Mouse (Mus musculus): ENCODE measurements around the gene Col15a1. TPM values are rescaled to one million over a fixed set of nuclear protein-coding genes. Genes with fewer than 3 reads are reported as not detected.

Gene Col15a1
- polyA plus RNA-seq, 1 experiment from 2014 or later = 0.14 TPM

DNA sequence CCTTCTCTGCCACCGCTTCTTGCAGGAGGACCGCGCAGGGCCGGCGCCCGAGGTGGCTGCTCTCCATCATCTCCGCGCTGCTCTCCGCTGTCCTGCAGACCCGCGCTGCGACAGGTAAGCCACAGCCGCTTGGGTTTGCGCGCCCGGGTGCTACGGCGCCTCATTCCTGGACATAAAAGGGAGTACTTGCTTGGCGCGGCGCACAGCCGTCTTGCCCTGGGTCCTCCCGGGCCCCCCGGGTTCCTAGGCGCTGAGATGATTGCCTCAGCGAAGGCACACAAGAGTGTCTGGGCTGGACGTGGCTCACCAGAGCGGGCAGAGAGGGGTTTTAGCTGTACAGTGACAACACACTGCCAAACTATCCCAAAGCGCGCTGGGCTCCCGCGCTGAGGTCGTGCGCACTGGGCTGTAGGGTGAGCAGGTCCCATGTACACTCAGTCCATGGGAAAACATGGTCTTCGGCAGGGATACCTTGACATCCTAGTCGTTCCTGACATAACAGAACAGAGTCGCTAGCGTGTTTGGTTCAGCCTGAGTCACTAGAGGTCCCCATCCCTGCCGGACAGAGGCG, 545 bp downstream of the Col15a1 start:
- Histone ChIP-seq H3K27ac (no peak overlapping the region), H3K36me3 (no peaks in the 10 kb centered on the region), H3K27me3 (replicated peaks) (peaks cover 62% of the 10 kb centered on the region), H3K4me3 (peak overlapping the region; percentile 33), H3K9ac (no peak overlapping the region), H3K4me1 (no peaks in the 10 kb centered on the region), H3K9me3 (replicated peaks) (no peaks in the 10 kb centered on the region), H3K4me2 (peak overlapping the region; percentile 45)
- ATAC-seq = no peak
- 6% methylated on average over 40 of the region's 40 CpGs for WGBS (ENCODE audit: insufficient replicate concordance)

DNA sequence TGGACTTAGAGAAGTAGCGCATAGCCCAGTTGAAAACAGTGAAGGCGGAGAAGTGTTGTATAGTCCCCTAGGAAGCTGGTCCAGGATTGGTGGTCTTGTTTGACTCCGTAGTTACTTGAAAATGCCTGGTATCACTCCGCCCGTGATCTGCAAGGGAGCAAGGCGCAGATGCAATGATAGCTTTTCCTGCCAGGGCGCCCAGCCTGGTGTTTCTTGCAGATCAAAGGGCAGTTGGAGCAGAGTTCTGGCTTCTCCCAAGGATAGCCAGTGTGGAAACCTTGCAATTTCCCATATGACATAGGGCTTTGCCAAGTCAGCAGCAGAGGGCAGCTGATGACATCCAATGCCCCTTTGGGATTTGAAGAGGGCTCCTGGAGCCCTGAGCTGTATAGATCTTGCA, 1.5 kb downstream of the Col15a1 start:
- Histone ChIP-seq H3K4me2 (no peak overlapping the region), H3K4me3 (no peak overlapping the region), H3K9me3 (replicated peaks) (no peaks in the 10 kb centered on the region), H3K27ac (no peak overlapping the region), H3K4me1 (no peaks in the 10 kb centered on the region), H3K27me3 (replicated peaks) (peaks cover 62% of the 10 kb centered on the region), H3K36me3 (no peaks in the 10 kb centered on the region), H3K9ac (no peak overlapping the region)
- ATAC-seq = no peak
- 69% methylated on average over 7 of the region's 7 CpGs for WGBS (ENCODE audit: insufficient replicate concordance)

DNA sequence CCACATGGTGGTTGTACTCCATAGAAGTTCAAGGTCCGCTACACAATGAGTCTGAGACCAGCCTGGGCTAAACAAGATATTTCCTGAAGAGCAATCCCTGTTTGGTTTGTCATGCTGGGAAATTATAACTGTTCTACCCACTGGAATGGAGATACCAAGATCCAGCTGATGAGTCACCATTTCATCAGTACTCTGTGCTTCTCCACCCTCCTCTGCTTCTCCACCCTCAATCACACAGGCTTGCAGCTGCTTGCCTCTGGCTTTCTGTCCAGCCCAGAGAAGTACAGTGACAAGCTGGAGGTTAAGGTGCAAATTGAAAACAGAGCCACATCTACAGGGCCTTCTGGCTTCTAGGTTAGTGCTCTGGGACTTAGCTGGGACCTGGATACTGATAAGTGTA, 10.9 kb downstream of the Col15a1 start:
- Histone ChIP-seq H3K4me1 (no peaks in the 10 kb centered on the region), H3K27ac (no peak overlapping the region), H3K9me3 (replicated peaks) (no peaks in the 10 kb centered on the region), H3K4me2 (no peak overlapping the region), H3K9ac (no peak overlapping the region), H3K27me3 (replicated peaks) (no peaks in the 10 kb centered on the region), H3K4me3 (no peak overlapping the region), H3K36me3 (no peaks in the 10 kb centered on the region)
- 87% methylated on average over 1 of the region's 1 CpGs for WGBS (ENCODE audit: insufficient replicate concordance)
- no peak for ATAC-seq

DNA sequence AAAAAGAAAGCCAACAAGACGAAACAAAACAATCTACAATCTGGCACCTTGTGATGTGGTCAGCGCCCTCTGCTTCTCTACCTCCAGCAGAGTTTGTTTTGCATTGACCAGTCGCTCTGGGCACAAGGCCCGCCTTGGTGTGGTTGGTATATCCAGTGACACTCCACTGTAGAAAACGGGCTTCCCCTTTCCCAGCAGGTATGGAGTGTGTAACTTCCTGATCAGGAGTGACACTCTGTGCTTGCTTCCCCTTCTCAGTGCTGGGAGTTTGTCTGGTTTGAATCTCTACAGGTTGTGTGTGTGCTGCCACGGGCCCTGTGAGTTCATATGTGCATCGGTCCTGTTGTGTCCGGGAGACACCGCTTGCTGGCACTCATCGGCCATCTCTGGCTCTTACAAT, 11.4 kb downstream of the Col15a1 start:
- no peak for ATAC-seq
- Histone ChIP-seq H3K9me3 (replicated peaks) (no peaks in the 10 kb centered on the region), H3K4me3 (no peak overlapping the region), H3K4me1 (no peaks in the 10 kb centered on the region), H3K4me2 (no peak overlapping the region), H3K27me3 (replicated peaks) (no peaks in the 10 kb centered on the region), H3K36me3 (no peaks in the 10 kb centered on the region), H3K27ac (no peak overlapping the region), H3K9ac (no peak overlapping the region)
- 66% methylated on average over 10 of the region's 10 CpGs for WGBS (ENCODE audit: insufficient replicate concordance)

DNA sequence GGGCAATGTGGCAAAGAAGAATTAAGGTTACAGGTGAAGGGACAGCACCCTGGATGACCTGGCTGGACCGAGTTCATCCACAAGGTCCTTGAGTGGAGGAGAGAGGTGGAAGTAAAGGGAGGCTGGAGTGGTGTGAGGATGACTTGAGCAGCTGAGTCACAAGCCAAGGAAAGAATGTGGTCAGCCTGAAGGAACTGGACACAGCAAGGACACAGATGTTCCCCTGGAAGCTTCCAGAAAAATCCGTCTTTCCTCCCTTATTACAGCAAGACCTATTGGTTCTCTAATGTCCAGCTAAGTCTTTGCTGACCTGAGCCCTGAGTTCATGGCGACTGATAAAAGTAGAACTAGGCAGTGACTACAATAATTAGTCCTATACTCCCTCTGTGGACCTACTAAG, 12.6 kb downstream of the Col15a1 start:
- WGBS (ENCODE audit: insufficient replicate concordance) = 47% methylated on average over 3 of the region's 3 CpGs
- ATAC-seq = no peak
- Histone ChIP-seq H3K27ac (no peak overlapping the region), H3K27me3 (replicated peaks) (no peaks in the 10 kb centered on the region), H3K4me2 (no peak overlapping the region), H3K36me3 (no peaks in the 10 kb centered on the region), H3K9ac (no peak overlapping the region), H3K4me3 (no peak overlapping the region), H3K4me1 (no peaks in the 10 kb centered on the region), H3K9me3 (replicated peaks) (no peaks in the 10 kb centered on the region)

DNA sequence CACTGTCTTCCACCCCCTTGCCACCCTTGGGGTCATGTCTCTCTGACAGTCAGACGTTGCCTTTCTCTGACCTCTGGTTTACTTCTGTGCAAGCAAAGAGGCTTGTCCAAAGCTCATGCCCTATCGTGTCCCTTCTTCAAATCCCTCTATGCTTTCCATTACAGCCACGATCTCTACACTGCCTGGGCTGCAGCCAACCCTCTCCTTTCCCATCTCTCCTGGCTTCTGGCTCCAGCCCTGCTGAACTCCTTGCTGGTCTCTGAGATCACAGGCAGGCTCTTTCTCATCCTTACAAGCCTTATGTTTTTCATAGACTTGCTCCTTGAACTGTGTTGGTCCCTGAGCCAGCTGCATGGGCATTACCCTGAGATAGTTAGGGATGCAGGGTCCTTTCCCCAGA, 14.2 kb downstream of the Col15a1 start:
- Histone ChIP-seq H3K36me3 (no peaks in the 10 kb centered on the region), H3K27me3 (replicated peaks) (no peaks in the 10 kb centered on the region), H3K4me2 (no peak overlapping the region), H3K27ac (no peak overlapping the region), H3K9me3 (replicated peaks) (no peaks in the 10 kb centered on the region), H3K4me1 (no peaks in the 10 kb centered on the region), H3K4me3 (no peak overlapping the region), H3K9ac (no peak overlapping the region)
- ATAC-seq = no peak
- WGBS (ENCODE audit: insufficient replicate concordance) = 59% methylated on average over 3 of the region's 3 CpGs

DNA sequence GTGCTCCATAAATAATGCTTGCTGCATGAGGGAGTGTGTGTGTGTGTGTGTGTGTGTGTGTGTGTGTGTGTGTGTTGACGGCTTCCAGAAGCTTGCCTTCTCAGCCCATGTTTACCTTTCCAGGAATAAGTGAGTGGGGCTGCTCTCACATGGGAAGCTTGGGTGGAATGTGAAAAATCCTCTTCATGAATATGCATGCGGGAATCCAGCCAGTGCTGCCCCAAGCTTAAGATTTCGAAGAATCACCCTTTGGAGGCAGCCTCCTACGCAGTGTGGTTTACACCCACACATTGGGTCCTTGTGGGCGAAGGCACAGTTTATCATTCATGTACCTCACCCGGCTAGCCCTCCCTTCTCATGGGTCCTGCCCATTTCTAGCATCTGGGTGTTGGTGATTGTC, 18.0 kb downstream of the Col15a1 start:
- 58% methylated on average over 6 of the region's 6 CpGs for WGBS (ENCODE audit: insufficient replicate concordance)
- no peak overlapping the region for H3K4me2 ChIP-seq
- ATAC-seq = no peak

DNA sequence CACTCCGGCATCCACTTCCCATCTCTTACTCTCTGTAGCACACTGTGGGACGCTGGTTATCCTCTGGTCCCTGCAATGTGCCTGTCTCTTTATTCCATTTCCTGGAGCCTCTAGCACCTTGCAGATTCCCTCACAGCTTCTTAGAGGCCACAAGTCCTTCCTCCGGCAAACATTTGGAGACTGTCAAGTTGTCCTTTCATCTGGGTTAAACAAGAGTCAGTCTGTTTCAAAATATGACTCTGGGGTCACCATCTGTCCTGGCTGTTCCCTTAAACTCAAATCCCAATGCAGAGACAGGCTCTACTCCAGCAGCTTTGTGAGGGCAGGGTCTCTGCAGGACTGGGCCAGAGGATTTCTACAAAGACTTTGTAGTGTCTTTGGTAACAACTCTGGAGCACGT, 19.1 kb downstream of the Col15a1 start:
- Histone ChIP-seq H3K27me3 (replicated peaks) (no peaks in the 10 kb centered on the region), H3K4me3 (no peak overlapping the region), H3K4me2 (no peak overlapping the region), H3K4me1 (no peaks in the 10 kb centered on the region), H3K9ac (no peak overlapping the region), H3K27ac (no peak overlapping the region), H3K9me3 (replicated peaks) (no peaks in the 10 kb centered on the region), H3K36me3 (no peaks in the 10 kb centered on the region)
- 64% methylated on average over 4 of the region's 4 CpGs for WGBS (ENCODE audit: insufficient replicate concordance)
- no peak for ATAC-seq

More for the DNA sequence above, 18.0 kb downstream of the Col15a1 start:
- H3K27ac ChIP-seq = no peak overlapping the region
- no peaks in the 10 kb centered on the region for H3K4me1 ChIP-seq
- H3K9me3 ChIP-seq (replicated peaks) = no peaks in the 10 kb centered on the region
- no peaks in the 10 kb centered on the region for H3K27me3 ChIP-seq (replicated peaks)
- no peaks in the 10 kb centered on the region for H3K36me3 ChIP-seq
- no peak overlapping the region for H3K4me3 ChIP-seq
- no peak overlapping the region for H3K9ac ChIP-seq

DNA sequence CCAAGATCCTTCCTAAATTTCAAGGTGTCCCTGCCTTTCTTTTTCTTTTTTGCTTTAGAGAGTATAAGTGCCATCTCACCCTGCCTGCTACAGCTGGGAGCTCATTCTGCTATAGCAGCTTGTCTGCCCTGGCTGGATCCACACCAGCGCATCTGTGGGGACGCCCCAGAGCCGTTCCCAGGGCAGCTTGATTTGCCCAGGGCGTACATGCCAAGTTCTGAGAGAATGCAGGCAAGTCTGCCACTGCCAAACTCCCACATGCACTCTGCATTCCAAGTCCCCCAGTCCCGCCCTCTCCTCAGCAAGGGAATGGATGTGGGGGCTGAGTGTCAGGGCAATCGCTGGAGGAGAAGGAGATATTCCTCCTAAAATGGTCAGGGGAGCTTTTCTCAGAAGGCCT, 19.8 kb downstream of the Col15a1 start:
- ATAC-seq = no peak
- Histone ChIP-seq H3K4me2 (no peak overlapping the region), H3K27ac (no peak overlapping the region), H3K9ac (no peak overlapping the region), H3K4me3 (no peak overlapping the region), H3K27me3 (replicated peaks) (no peaks in the 10 kb centered on the region), H3K4me1 (no peaks in the 10 kb centered on the region), H3K9me3 (replicated peaks) (no peaks in the 10 kb centered on the region), H3K36me3 (no peaks in the 10 kb centered on the region)
- WGBS (ENCODE audit: insufficient replicate concordance) = 56% methylated on average over 6 of the region's 6 CpGs

DNA sequence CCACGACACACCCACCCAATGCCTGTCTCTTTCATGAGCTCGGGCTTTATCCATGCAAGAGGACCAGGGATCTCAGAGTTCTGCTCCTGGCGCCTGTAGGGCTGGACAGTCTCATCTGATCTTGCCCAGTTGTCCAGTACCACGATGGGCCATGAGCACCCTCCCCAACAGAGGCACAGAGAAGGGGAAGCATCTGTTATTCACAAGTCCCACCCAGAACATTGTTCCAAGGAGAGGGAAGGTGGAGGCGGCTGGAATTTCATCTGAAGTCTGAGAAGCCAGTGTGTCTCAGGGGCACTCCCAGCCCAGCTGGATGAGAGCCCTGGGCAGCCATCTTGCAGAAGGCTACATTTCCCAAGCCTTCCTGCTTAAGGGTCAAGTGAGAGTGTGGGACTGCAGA, 21.0 kb downstream of the Col15a1 start:
- no peaks in the 10 kb centered on the region; the same call in 1 of the 2 replicates for H3K27me3 ChIP-seq (replicated peaks)
- no peaks in the 10 kb centered on the region for H3K4me1 ChIP-seq
- H3K4me3 ChIP-seq = no peak overlapping the region
- no peaks in the 10 kb centered on the region for H3K9me3 ChIP-seq (replicated peaks)
- no peak overlapping the region for H3K9ac ChIP-seq
- no peak overlapping the region for H3K27ac ChIP-seq
- 56% methylated on average over 5 of the region's 5 CpGs for WGBS (ENCODE audit: insufficient replicate concordance)
- no peak overlapping the region for H3K4me2 ChIP-seq
- ATAC-seq = no peak
- no peaks in the 10 kb centered on the region for H3K36me3 ChIP-seq

DNA sequence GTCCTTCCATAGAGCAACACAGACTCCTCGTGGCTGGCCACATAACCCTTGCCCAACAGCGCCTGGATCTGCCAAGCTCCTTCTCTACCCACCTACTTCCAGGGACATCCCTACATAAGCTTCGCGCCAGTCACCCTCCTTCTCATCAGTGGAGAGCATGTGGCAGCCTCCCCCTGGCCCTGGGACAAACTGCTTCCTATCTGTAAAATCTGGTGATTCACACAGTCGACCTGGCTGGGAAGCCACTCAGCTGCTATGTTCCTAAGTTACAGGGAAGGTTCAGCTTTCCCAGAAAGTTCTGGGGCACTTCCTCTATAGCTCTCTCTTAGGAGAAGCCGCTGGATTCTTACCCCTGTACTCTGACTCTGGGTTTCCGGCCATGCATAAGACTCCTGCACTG, 22.5 kb downstream of the Col15a1 start:
- Histone ChIP-seq H3K9me3 (replicated peaks) (no peaks in the 10 kb centered on the region), H3K9ac (no peak overlapping the region), H3K4me2 (no peak overlapping the region), H3K36me3 (no peaks in the 10 kb centered on the region), H3K4me1 (no peaks in the 10 kb centered on the region), H3K27me3 (replicated peaks) (no peaks in the 10 kb centered on the region; the same call in 1 of the 2 replicates), H3K27ac (no peak overlapping the region), H3K4me3 (no peak overlapping the region)
- 62% methylated on average over 7 of the region's 7 CpGs for WGBS (ENCODE audit: insufficient replicate concordance)
- ATAC-seq = no peak

DNA sequence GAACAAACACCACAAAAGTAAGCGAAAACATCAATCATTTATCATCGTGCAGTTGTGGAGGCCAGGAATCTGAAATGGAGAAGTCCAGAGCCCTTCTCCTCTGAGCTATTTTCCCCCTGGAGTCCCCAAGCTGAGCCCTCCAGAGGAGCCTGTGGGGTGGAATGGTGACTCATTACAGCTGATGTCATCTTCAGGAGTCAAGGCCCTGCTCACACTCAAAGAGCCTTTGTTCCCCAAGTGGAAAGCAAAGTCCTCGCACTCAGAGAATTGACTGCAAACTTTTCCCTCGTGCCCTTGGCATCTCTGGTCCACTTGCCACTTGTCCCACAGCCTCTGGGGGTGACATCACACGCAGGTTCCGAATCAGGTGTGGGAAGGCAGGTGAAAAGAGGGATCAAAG, 23.4 kb downstream of the Col15a1 start:
- Histone ChIP-seq H3K27me3 (replicated peaks) (no peaks in the 10 kb centered on the region; the same call in 1 of the 2 replicates), H3K4me3 (no peak overlapping the region), H3K36me3 (no peaks in the 10 kb centered on the region), H3K4me2 (no peak overlapping the region), H3K27ac (no peak overlapping the region), H3K4me1 (no peaks in the 10 kb centered on the region), H3K9ac (no peak overlapping the region), H3K9me3 (replicated peaks) (no peaks in the 10 kb centered on the region)
- ATAC-seq = no peak
- WGBS (ENCODE audit: insufficient replicate concordance) = 66% methylated on average over 6 of the region's 6 CpGs

DNA sequence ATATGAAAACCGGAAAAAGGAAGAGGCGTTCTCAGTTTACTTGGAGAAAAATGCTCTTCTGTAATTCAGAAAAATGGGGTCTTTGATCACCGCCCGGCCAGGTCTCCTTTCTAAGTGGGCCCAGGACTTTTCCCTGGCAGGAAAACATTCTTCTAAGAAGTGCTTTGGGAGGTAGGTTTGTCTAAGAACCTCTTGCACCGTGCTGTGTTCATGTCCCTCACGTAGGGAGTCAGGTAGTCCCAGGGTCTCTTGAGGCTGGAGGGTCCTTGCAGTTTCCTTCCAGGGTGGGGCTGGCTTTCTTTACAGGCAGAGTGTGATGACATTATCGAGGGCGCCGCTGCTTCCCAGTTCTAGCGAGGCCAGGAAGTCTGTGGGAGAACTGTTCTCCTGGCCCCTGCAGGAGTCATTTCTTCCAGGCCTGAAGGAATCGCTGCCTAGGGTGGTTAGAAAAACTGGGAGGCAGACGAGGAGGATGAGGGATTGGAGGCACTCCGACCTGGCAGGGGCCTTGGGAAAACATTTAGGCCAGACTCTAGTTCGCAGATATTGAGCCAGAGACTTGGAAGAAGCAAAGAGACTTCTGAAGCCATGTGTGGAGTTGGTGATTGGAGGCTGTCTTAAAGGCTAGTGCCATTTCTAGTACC, 25.4 kb downstream of the Col15a1 start:
- Histone ChIP-seq H3K4me2 (no peak overlapping the region), H3K4me1 (no peaks in the 10 kb centered on the region), H3K9ac (no peak overlapping the region), H3K27me3 (replicated peaks) (no peaks in the 10 kb centered on the region; the same call in 1 of the 2 replicates), H3K27ac (no peak overlapping the region), H3K4me3 (no peak overlapping the region), H3K36me3 (no peaks in the 10 kb centered on the region), H3K9me3 (replicated peaks) (no peaks in the 10 kb centered on the region)
- WGBS (ENCODE audit: insufficient replicate concordance) = 55% methylated on average over 14 of the region's 14 CpGs
- no peak for ATAC-seq
